Mouse (Mus musculus): ENCODE data around the gene Gm10181. TPM values are rescaled to one million over a fixed set of nuclear protein-coding genes. Genes with fewer than 3 reads are reported as not detected.

The Gm10181 gene
- polyA plus RNA-seq (2015; fragmentation: Nextera tagmentation; extraction: Ambion mirVana), result not detected in 2 replicates

- Histone ChIP-seq H3K9ac (no peak within 1 kb of the TSS), H3K4me3 (no peak within 1 kb of the TSS), H3K4me2 (no peak within 1 kb of the TSS), H3K36me3 (replicated peaks) (no peaks in the 10 kb centered on the region), H3K27me3 (replicated peaks) (no peaks in the 10 kb centered on the region), H3K4me1 (no peaks in the 10 kb centered on the region), H3K9me3 (no peaks in the 10 kb centered on the region), H3K27ac (no peak within 1 kb of the TSS)
- WGBS, result 86% methylated on average over 2 of the region's 2 CpGs
- ATAC-seq (replicated peaks), result no peak
Observed at GRCm38 (mm10) chr9:25089122-25089521, at the start of gene Gm10181. Gene Gm10181 (plus strand): TSS chr9:25089422.

- Histone ChIP-seq H3K9me3 (no peaks in the 10 kb centered on the region), H3K4me1 (no peaks in the 10 kb centered on the region), H3K27ac (no peak overlapping the region), H3K9ac (no peak overlapping the region), H3K4me2 (no peak overlapping the region), H3K4me3 (no peak overlapping the region), H3K27me3 (replicated peaks) (no peaks in the 10 kb centered on the region), H3K36me3 (replicated peaks) (no peaks in the 10 kb centered on the region)
- ATAC-seq (replicated peaks), result peak; percentile 65; the same call in 1 of the 2 replicates
- WGBS, result 25% methylated on average over 6 of the region's 6 CpGs
Observed at GRCm38 (mm10) chr9:25041665-25042064, 47.6 kb upstream of the Gm10181 start.

- no peaks in the 10 kb centered on the region for H3K36me3 ChIP-seq (replicated peaks)
- no peaks in the 10 kb centered on the region for H3K9me3 ChIP-seq
- no peak overlapping the region for H3K4me2 ChIP-seq
- no peak overlapping the region for H3K27ac ChIP-seq
- H3K4me1 ChIP-seq, result no peaks in the 10 kb centered on the region
- no peak overlapping the region for H3K4me3 ChIP-seq
- whole genome bisulfite sequencing, result 77% methylated on average over 15 of the region's 15 CpGs
- no peaks in the 10 kb centered on the region for H3K27me3 ChIP-seq (replicated peaks)
- no peak for ATAC-seq (replicated peaks)
- no peak overlapping the region for H3K9ac ChIP-seq
Observed at GRCm38 (mm10) chr9:25042162-25043111, 46.8 kb upstream of the Gm10181 start.

- Histone ChIP-seq H3K9me3 (no peaks in the 10 kb centered on the region), H3K4me3 (no peak overlapping the region), H3K27ac (no peak overlapping the region), H3K36me3 (replicated peaks) (no peaks in the 10 kb centered on the region), H3K9ac (no peak overlapping the region), H3K4me2 (no peak overlapping the region), H3K4me1 (no peaks in the 10 kb centered on the region), H3K27me3 (replicated peaks) (no peaks in the 10 kb centered on the region)
- 87% methylated on average over 3 of the region's 3 CpGs for WGBS
- ATAC-seq (replicated peaks), result no peak
Observed at GRCm38 (mm10) chr9:25044325-25044724, 44.9 kb upstream of the Gm10181 start.

- Histone ChIP-seq H3K4me3 (no peak overlapping the region), H3K4me1 (no peaks in the 10 kb centered on the region), H3K27ac (no peak overlapping the region), H3K9me3 (no peaks in the 10 kb centered on the region), H3K36me3 (replicated peaks) (no peaks in the 10 kb centered on the region), H3K27me3 (replicated peaks) (no peaks in the 10 kb centered on the region), H3K9ac (no peak overlapping the region), H3K4me2 (no peak overlapping the region)
- 74% methylated on average over 2 of the region's 2 CpGs for WGBS
- ATAC-seq (replicated peaks), result no peak
Observed at GRCm38 (mm10) chr9:25048289-25048688, 40.9 kb upstream of the Gm10181 start.

GRCm38 (mm10) chr9:25048940-25049339, 40.3 kb upstream of the Gm10181 start:
- no peak overlapping the region for H3K4me3 ChIP-seq
- H3K27me3 ChIP-seq (replicated peaks), result no peaks in the 10 kb centered on the region
- WGBS, result 77% methylated on average over 2 of the region's 2 CpGs
- H3K36me3 ChIP-seq (replicated peaks), result no peaks in the 10 kb centered on the region
- no peak overlapping the region for H3K9ac ChIP-seq
- H3K9me3 ChIP-seq, result no peaks in the 10 kb centered on the region
- H3K4me2 ChIP-seq, result no peak overlapping the region
- H3K4me1 ChIP-seq, result no peaks in the 10 kb centered on the region
- no peak for ATAC-seq (replicated peaks)
- no peak overlapping the region for H3K27ac ChIP-seq

- H3K9ac ChIP-seq, result no peak overlapping the region
- H3K27ac ChIP-seq, result no peak overlapping the region
- WGBS, result 68% methylated on average over 4 of the region's 4 CpGs
- no peaks in the 10 kb centered on the region for H3K4me1 ChIP-seq
- H3K9me3 ChIP-seq, result no peaks in the 10 kb centered on the region
- H3K4me3 ChIP-seq, result no peak overlapping the region
- H3K36me3 ChIP-seq (replicated peaks), result no peaks in the 10 kb centered on the region
- H3K4me2 ChIP-seq, result no peak overlapping the region
- H3K27me3 ChIP-seq (replicated peaks), result no peaks in the 10 kb centered on the region
- no peak for ATAC-seq (replicated peaks)
Observed at GRCm38 (mm10) chr9:25051901-25052300, 37.3 kb upstream of the Gm10181 start.

- peak; percentile 67 for ATAC-seq (replicated peaks)
Observed at GRCm38 (mm10) chr9:25055650-25056376, 33.4 kb upstream of the Gm10181 start.

GRCm38 (mm10) chr9:25058726-25059125, 30.5 kb upstream of the Gm10181 start:
- WGBS, result 51% methylated on average over 2 of the region's 3 CpGs
- Histone ChIP-seq H3K9ac (no peak overlapping the region), H3K9me3 (peaks cover 7% of the 10 kb centered on the region; the same call in 1 of the 2 replicates), H3K4me2 (no peak overlapping the region), H3K4me3 (no peak overlapping the region), H3K36me3 (replicated peaks) (no peaks in the 10 kb centered on the region), H3K27ac (no peak overlapping the region), H3K4me1 (no peaks in the 10 kb centered on the region), H3K27me3 (replicated peaks) (no peaks in the 10 kb centered on the region)
- no peak for ATAC-seq (replicated peaks)

More at GRCm38 (mm10) chr9:25055650-25056376, 33.4 kb upstream of the Gm10181 start:
- no peak overlapping the region for H3K9ac ChIP-seq
- H3K4me2 ChIP-seq, result no peak overlapping the region
- H3K36me3 ChIP-seq (replicated peaks), result no peaks in the 10 kb centered on the region
- H3K4me1 ChIP-seq, result no peaks in the 10 kb centered on the region
- no peaks in the 10 kb centered on the region for H3K9me3 ChIP-seq
- H3K27ac ChIP-seq, result no peak overlapping the region
- H3K4me3 ChIP-seq, result no peak overlapping the region
- no peaks in the 10 kb centered on the region for H3K27me3 ChIP-seq (replicated peaks)

- no peak overlapping the region for H3K9ac ChIP-seq
- H3K4me3 ChIP-seq, result no peak overlapping the region
- ATAC-seq (replicated peaks), result no peak
- H3K4me1 ChIP-seq, result no peaks in the 10 kb centered on the region
- no peaks in the 10 kb centered on the region for H3K36me3 ChIP-seq (replicated peaks)
- H3K27me3 ChIP-seq (replicated peaks), result no peaks in the 10 kb centered on the region
- no peaks in the 10 kb centered on the region for H3K9me3 ChIP-seq
- 89% methylated on average over 1 of the region's 1 CpGs for whole genome bisulfite sequencing
- H3K4me2 ChIP-seq, result no peak overlapping the region
- no peak overlapping the region for H3K27ac ChIP-seq
Observed at GRCm38 (mm10) chr9:25072666-25073065, 16.6 kb upstream of the Gm10181 start.

GRCm38 (mm10) chr9:25075977-25076376, 13.2 kb upstream of the Gm10181 start:
- Histone ChIP-seq H3K4me2 (no peak overlapping the region), H3K27me3 (replicated peaks) (no peaks in the 10 kb centered on the region), H3K4me1 (no peaks in the 10 kb centered on the region), H3K36me3 (replicated peaks) (no peaks in the 10 kb centered on the region), H3K27ac (no peak overlapping the region), H3K4me3 (no peak overlapping the region), H3K9ac (no peak overlapping the region), H3K9me3 (no peaks in the 10 kb centered on the region)
- ATAC-seq (replicated peaks), result no peak
- 63% methylated on average over 3 of the region's 3 CpGs for WGBS

- WGBS, result 92% methylated on average over 1 of the region's 1 CpGs
- H3K9me3 ChIP-seq, result no peaks in the 10 kb centered on the region
- no peak overlapping the region for H3K27ac ChIP-seq
- no peak overlapping the region for H3K4me3 ChIP-seq
- no peak overlapping the region for H3K9ac ChIP-seq
- H3K4me2 ChIP-seq, result no peak overlapping the region
- H3K36me3 ChIP-seq (replicated peaks), result no peaks in the 10 kb centered on the region
- no peak for ATAC-seq (replicated peaks)
- H3K27me3 ChIP-seq (replicated peaks), result no peaks in the 10 kb centered on the region
- no peaks in the 10 kb centered on the region for H3K4me1 ChIP-seq
Observed at GRCm38 (mm10) chr9:25076505-25076904, 12.7 kb upstream of the Gm10181 start.

Measured in midbrain, embryonic 15.5 days (tissue).